Mouse (Mus musculus) spleen, adult 2 months (tissue): ENCODE measurements around the gene Ifnar1. TPM values are rescaled to one million over a fixed set of nuclear protein-coding genes. Genes with fewer than 3 reads are reported as not detected.

Experiments
- DNase-seq, 2 experiments: peaks; one replicate each; pipeline versions ENCODE4 v3.0.0 to v3.0.0-alpha.2; 2012 to 2021; ENCODE audit warnings: low spot score in 2 of 2, low read depth in 1 of 2
- H3K27ac ChIP-seq: fragments of 200-500 bp; 2 replicates; pipeline ENCODE4 v1.5.1; 2012; ENCODE audit warnings: low read length, inconsistent platforms; ENCODE audit not compliant: insufficient read depth
- H3K27me3 ChIP-seq: fragments of 200-500 bp; 2 replicates; pipeline ENCODE4 v1.6.1; 2012; ENCODE audit warnings: mild to moderate bottlenecking, moderate library complexity, low read length, inconsistent platforms; ENCODE audit not compliant: control insufficient read depth, insufficient read depth
- H3K36me3 ChIP-seq: fragments of 200-500 bp; 2 replicates; pipeline ENCODE4 v1.6.1; 2012; ENCODE audit warnings: mild to moderate bottlenecking, low read length, inconsistent platforms; ENCODE audit not compliant: control insufficient read depth, insufficient read depth
- H3K4me1 ChIP-seq: fragments of 200-500 bp; 2 replicates; pipeline ENCODE4 v1.6.1; 2011; ENCODE audit warnings: inconsistent platforms; ENCODE audit not compliant: control insufficient read depth, insufficient read depth, insufficient read length
- H3K4me3 ChIP-seq: fragments of 200-500 bp; 2 replicates; pipeline ENCODE4 v1.5.1; 2011; ENCODE audit warnings: mild to moderate bottlenecking, inconsistent platforms; ENCODE audit not compliant: insufficient read depth, insufficient read length; ENCODE audit errors: extremely low read depth
- CTCF ChIP-seq: fragments of 200-500 bp; IDR thresholded peaks from 2 replicates; pipeline ENCODE4 v1.5.1; 2011; ENCODE audit warnings: mild to moderate bottlenecking, inconsistent platforms; ENCODE audit not compliant: insufficient read depth, insufficient read length, insufficient replicate concordance; ENCODE audit errors: extremely low read depth
- POLR2A ChIP-seq: fragments of 200-500 bp; IDR thresholded peaks from 2 replicates; pipeline ENCODE4 v1.6.1; 2011; ENCODE audit warnings: low read depth, low read length, inconsistent platforms
- WGBS: fragments of 180-500 bp; shearing (Covaris S2); methylation state at CpG from one replicate; pipeline ENCODE4 v1.1.7; 2018; 5-methylcytosine and 5-hydroxymethylcytosine counted together
- polyA plus RNA-seq: library from polyadenylated mRNA; depleted of rRNA; stranded (reverse); fragments of >200 nt; gene quantifications from 2 replicates; pipeline ENCODE4 v1.2.3, GENCODE M21; 2012

The Ifnar1 gene
- polyA plus RNA-seq, 1 experiment = 22.3 TPM

GRCm38 (mm10) chr16:91444847-91445246 is 40.2 kb upstream of the Ifnar1 start:
- Histone ChIP-seq H3K4me1 (peaks cover 30% of the 10 kb centered on the region; the same call in 1 of the 2 replicates), H3K36me3 (no peaks in the 10 kb centered on the region), H3K27ac (peak overlapping the region; percentile 84; the same call in 1 of the 2 replicates), H3K27me3 (no peaks in the 10 kb centered on the region), H3K4me3 (no peak overlapping the region)
- DNase-seq = no peak
- TF ChIP-seq POLR2A (no peak), CTCF (no peak)
- 48% methylated on average over 4 of the region's 4 CpGs for WGBS

- H3K27me3 ChIP-seq = no peaks in the 10 kb centered on the region
- H3K36me3 ChIP-seq = no peaks in the 10 kb centered on the region
- TF ChIP-seq POLR2A (peak; percentile 36; the same call in 1 of the 2 replicates), CTCF (no peak)
- H3K4me3 ChIP-seq = no peak overlapping the region
- peak overlapping the region; percentile 84 for H3K27ac ChIP-seq
- DNase-seq = peak; percentile 58 to 63
- WGBS = 17% methylated on average over 5 of the region's 5 CpGs
- H3K4me1 ChIP-seq = peaks cover 30% of the 10 kb centered on the region; the same call in 1 of the 2 replicates
These were observed 39.5 kb upstream of the Ifnar1 start for GRCm38 (mm10) chr16:91445566-91445965.

- peak in 1 of 2 experiments; percentile 43 for DNase-seq
- H3K4me1 ChIP-seq = peaks cover 32% of the 10 kb centered on the region; the same call in 1 of the 2 replicates
- 38% methylated on average over 8 of the region's 8 CpGs for WGBS
- H3K27ac ChIP-seq = peak overlapping the region; percentile 84
- no peak overlapping the region for H3K4me3 ChIP-seq
- no peaks in the 10 kb centered on the region for H3K36me3 ChIP-seq
- TF ChIP-seq POLR2A = no peak
- TF ChIP-seq CTCF = no peak
- no peaks in the 10 kb centered on the region for H3K27me3 ChIP-seq
These were observed 38.1 kb upstream of the Ifnar1 start for GRCm38 (mm10) chr16:91446778-91447511.

DNA sequence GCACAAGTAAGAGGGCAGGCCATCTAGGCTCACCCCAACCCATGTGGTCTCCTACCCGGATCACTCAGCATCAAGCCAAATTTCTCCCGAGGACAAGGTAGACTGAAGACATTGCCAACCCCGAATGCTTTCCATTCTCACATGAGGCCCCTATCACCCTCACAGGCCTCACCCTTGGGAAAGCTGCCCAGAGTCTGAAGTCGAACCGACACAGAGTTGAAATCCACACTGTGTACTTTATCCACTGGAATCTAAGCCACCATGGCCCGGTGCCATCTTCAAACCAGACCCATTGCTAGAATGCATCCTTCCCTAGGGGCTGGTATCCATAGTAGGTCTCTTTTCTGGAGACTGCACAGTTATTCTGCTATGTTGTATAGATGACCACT is 37.5 kb upstream of the Ifnar1 start:
- H3K27me3 ChIP-seq = no peaks in the 10 kb centered on the region
- H3K4me3 ChIP-seq = no peak overlapping the region
- no peak for TF ChIP-seq CTCF
- no peak for TF ChIP-seq POLR2A
- DNase-seq = no peak
- H3K4me1 ChIP-seq = peaks cover 37% of the 10 kb centered on the region
- WGBS = 72% methylated on average over 6 of the region's 6 CpGs
- no peaks in the 10 kb centered on the region for H3K36me3 ChIP-seq
- peak overlapping the region; percentile 66 for H3K27ac ChIP-seq

DNA sequence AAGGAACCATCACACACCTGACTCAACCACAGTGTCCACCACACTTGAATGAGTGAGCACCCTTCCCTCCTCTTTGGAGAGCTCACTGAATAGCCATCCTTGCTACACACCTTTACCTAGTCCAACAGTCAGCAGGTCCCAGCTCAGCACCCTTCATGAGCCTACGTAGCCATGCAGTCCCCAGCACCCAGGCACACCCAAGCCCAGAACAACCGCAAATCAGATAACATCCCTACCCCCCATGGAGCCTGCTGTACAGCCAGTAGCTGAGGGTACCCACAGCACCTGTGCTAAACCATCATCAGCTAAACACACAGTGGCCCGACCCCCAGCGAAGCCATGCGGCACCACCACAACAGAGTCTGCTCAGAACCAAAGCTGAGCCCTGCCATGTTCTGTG is 37.0 kb upstream of the Ifnar1 start:
- Histone ChIP-seq H3K27ac (peak overlapping the region; percentile 66), H3K4me1 (peaks cover 42% of the 10 kb centered on the region), H3K27me3 (no peaks in the 10 kb centered on the region), H3K36me3 (no peaks in the 10 kb centered on the region), H3K4me3 (no peak overlapping the region)
- WGBS = 60% methylated on average over 5 of the region's 5 CpGs
- TF ChIP-seq CTCF (no peak), POLR2A (no peak)
- DNase-seq = no peak

DNA sequence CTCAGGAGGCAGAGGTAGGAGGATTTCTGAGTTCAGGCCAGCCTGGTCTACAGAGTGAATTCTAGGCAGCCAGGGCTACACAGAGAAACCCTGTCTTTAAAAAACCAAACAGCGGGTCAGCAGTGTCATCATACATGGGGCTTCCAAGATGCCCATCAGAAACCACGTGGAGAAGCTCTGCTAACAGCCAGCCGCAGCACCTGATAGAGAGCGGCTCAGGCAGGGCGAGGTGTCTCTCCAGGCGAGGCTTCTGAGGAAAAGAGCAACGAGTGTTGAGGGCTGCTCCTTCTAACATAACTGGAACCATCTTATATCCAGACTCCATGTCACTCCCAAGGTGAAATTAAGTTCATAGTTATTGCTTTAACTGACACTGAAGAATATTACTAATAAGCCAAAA is 36.1 kb upstream of the Ifnar1 start:
- 80% methylated on average over 7 of the region's 7 CpGs for WGBS
- no peak for DNase-seq
- Histone ChIP-seq H3K36me3 (no peaks in the 10 kb centered on the region), H3K27ac (peak overlapping the region; percentile 66; the same call in 1 of the 2 replicates), H3K4me1 (peaks cover 49% of the 10 kb centered on the region), H3K4me3 (no peak overlapping the region), H3K27me3 (no peaks in the 10 kb centered on the region)
- TF ChIP-seq POLR2A = no peak
- no peak for TF ChIP-seq CTCF
